Mouse (Mus musculus) lung, postnatal 0 days (tissue): ENCODE data around the gene Prss33.

Experiments
- CTCF ChIP-seq: IDR thresholded peaks from 2 replicates; pipeline ENCODE4 v1.5.1; 2016; ENCODE audit warnings: antibody characterized with exemption, mild to moderate bottlenecking
- EP300 ChIP-seq: IDR thresholded peaks from 2 replicates; pipeline ENCODE4 v1.6.1; 2016; ENCODE audit warnings: antibody characterized with exemption, mild to moderate bottlenecking, control low read depth

DNA sequence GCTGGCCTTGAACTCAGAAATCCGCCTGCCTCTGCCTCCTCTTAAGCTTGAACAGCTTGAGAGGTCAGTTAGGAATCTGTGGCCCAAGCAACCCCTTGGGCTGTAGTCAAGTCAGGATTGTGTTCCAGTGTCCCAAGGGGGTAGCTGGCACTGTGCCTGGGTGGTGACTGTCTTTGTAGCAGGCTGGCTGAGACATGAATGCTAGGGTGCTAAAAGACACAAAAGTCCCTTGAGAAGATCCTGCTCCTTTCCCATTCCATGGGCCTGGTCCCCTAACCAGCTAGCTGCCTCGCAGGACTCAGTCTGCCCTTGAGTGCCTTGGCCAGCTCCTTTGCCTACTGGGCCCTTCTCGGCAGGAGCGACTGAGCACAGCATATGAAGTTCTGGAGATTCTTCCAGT lies 27.1 kb upstream of the Prss33 start:
- TF ChIP-seq CTCF (no peak), EP300 (no peak)
